Mouse (Mus musculus): ENCODE results near the gene Entpd7.

Entpd7 gene

DNA sequence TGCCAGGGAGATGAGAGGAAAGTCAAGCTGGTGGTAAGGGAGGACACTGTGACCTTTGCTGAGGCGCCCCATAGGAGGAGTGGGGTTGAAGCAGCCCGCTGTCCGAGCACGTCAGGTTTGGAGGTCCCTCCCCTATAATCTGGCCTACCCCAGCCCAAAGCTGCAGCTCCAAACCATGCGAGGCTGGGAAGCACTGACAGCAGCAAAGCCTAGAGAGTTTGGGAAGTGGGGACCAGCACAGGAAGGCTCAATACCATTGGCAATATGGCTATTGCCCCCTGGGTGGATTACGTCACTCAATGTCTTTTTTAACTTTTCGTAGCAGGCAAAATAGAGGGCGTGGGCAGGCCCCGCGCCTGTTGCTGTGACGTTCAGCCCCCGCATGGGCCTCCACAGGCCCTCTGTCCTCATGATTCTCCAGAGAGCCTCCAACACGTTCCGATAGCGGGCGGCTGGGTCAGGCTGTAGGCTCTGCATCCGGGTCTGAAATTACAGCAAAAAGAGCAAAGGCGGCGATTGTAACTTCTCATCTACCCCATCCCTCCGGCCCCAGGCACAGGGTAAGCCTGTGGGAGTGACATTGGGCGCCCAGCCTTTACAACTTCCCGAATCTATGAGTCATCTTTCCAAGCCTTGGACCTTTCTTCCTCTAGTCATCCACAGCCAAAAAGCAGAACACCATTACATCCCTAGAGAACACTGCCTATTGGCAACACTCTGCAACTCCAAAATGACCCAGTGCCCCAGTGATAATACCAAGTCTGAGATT lies 22.6 kb upstream of the Entpd7 start:
- TF ChIP-seq GATA4 (IDR thresholded peaks at IDR 0.05; ENCODE audit: insufficient replicate concordance, low read length), result no peak

DNA sequence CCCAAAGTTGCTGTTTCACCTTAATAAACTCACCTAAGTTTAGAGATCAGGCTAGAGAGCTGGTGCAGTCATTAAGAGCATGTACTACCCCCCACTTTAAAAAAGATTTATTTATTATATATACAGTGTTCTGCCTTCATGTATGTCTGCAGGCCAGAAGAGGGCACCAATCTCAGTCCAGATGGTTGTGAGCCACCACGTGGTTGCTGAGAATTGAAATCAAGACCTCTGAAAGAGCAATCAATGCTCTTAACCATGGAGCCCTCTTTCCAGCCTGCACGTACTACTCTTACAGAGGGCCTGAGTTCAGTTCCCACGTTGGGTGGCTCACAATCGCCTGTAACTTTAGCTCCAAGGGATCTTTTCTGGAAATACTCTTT lies 22.1 kb upstream of the Entpd7 start:
- TF ChIP-seq GATA4 (IDR thresholded peaks at IDR 0.05; ENCODE audit: insufficient replicate concordance, low read length), result no peak

DNA sequence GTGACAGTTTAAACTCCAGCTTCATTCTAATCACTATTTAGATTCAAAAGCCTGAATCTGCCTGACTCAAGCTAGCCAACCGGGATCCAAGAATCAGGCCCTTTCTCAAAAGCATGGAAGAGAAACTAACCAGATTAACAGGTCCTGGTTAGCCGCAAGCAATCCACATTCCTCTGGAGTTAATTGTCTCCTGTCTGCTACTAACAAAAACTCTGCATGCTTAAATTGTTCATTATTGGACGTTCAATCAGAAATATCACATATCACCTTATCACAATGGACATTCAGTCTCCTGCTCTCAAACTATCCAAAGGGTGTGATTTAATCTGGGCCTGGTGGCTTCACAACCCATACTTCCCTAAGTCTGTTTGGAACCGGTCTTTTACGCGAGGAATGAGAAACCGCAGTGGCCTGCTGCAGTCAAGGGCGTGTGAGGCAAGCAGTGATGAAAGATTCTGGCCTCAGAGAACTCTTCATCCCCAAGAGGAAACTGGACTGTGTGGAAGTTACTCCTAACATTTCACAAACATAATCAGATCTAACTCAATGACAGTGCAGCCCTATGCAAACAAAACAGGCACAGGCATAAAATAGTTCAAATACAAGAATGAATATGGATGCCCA lies 20.2 kb upstream of the Entpd7 start:
- TF ChIP-seq GATA4 (IDR thresholded peaks at IDR 0.05; ENCODE audit: insufficient replicate concordance, low read length), result no peak

DNA sequence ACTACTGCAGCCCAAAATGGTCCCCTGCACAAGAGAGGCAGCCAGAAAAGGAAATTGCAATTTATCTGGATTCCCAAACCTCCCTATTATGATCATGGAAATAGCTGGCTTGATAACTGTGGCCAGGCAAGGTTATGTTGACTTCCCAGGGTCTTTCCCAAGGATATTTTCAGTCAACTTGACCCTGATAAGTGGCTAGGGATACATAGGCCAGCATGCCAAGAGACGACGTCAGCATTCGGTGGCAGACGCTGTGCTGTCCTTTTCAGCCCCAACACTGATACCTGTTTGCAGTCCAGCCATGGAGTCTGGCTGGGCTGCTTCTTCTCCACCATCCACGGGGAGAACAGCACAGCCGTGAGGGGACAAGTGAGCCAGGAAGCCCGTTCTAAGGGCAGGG lies 18.4 kb upstream of the Entpd7 start:
- peak; percentile 68; the same call in 1 of the 2 replicates for TF ChIP-seq GATA4 (IDR thresholded peaks at IDR 0.05; ENCODE audit: insufficient replicate concordance, low read length)

DNA sequence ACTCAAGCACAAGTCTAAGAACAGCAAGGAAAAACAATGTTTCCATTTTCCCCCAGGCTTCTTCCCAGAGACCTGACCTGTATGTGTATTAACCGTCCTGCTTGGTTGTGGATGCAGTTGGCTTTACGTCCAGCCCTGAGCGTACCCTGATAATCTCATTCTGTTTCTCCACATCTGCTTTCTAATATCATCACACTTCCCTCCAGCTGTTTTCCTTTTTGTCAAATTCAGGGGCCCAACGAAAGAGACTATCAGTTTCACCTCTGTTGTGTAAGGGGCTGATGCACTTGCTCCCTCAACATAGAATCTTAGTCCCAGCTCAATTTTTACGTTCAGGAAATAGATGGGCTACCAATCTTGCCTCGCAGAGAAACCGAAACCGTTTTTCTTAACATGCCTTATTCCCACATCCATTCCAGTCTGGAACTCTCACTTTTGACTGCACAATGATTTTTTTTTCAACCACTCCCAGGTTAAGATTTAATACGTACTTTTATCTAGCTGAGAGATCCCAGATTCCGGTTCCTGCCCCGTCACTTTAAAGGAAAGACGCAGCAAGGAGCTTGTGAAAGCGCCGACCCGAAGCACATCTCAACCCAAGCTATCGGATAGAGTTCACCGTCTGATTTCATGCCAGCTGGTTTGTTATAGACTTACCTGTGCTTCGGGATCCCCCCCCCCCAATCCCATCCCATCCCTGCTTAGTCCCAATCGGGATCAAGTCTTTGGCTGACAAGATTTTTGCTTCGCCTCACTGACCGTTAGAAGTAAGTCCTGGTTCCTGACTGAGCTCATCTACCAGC lies 15.8 kb upstream of the Entpd7 start:
- TF ChIP-seq GATA4 (IDR thresholded peaks at IDR 0.05; ENCODE audit: insufficient replicate concordance, low read length), result no peak; the same call in 1 of the 2 replicates

DNA sequence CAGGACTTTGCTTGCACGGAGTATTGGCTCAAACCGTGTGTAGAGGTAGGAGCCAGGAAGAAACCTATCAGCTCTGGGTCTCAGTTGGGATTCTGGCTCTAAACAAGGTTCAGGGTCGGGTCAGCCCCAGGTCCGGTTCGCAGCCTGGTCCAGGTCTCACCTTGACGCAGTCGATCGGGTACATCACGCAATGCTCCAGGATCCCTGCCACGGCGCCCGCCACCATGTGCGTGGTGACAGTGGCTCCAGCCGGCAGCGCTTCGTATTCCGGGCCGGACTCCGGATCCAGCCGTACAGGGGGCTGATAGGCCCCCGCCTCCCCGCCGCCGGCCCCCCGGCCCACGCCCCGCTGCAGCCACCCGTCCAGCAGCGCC lies 15.2 kb upstream of the Entpd7 start:
- TF ChIP-seq GATA4 (IDR thresholded peaks at IDR 0.05; ENCODE audit: insufficient replicate concordance, low read length), result no peak

DNA sequence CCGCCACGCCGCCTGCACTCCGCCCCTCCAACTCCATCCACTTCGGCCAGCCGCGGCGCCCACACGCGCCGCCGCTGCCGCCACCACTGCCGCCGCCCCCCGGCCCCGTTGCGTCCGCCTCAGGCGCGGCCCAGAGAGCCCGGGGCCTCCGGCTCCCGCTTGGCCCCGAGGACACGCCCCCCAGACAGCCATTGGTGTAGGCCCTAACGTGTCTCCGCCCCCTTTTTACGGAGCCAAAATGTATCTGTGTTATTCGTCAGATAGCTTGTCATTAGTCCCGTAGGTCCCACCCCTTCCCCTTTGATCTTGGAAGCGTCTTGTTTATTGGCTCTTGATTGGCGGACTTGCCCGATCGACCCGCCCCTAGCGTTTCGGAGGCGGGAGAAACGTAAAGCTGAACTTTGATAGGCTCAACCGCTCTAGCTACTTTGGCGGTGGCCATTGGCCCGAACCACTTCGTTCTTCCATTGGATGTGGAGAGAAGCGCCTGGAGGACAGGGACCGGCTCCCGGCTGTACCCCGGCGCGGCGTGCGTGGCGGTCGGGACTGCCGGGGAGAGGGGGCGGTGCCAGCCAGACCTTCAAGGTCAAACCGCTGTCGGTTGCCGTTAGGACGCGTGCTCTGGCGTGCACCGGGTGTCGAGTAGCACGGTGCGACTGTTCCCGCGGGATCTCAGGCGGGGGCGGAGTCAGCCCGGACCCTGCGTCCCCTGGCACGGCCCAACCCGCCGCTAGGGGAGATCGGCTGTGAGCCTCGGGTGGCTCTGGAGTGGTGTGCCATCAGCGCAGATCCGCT lies 14.5 kb upstream of the Entpd7 start, which contains the start of gene Slc25a28:
TSS of gene Slc25a28 (minus strand) at position 152 of the 795 bp plus-strand sequence.
- no peak for TF ChIP-seq GATA4 (IDR thresholded peaks at IDR 0.05; ENCODE audit: insufficient replicate concordance, low read length)

DNA sequence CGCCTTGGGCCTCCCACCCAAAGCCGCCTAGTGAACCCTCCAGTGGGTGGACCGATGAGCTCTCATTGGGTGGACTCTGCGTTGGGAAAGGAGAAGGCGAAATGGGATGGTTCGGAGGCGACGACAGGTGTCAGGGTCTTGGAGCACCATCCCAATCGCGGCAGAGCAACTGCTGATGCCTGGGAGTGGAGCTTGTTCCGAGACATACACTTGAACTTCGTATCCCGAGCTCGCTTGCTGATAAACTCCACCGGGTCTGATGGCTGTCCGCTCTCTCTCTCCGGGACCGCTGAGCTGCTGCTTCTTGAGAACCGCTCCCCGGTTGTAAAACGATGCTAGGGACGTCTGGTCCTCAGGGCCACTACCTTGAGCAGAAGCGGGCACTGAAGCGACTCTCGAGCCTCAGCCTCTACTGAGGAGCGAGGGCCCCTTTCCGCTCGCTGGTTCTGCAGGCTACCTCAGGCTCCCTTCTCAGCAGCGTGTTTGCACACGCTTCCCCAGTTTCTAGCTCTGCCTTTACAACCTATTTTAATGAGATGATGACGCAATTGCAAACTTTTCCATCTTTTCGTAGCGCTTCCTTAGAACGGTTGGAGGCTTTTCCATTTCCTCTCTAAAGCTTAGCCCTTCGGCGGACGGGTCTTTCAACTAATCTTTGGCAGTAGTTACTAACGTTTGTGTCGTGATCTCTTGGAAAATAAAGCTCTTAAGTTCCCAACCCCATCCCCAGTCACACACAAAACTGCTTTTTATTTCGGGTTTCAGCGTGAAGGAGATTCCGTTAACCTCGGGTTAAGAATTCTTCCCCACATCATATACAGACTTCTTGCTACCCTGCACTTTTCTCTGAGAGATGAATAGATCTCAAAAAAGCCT lies 13.7 kb upstream of the Entpd7 start:
- TF ChIP-seq GATA4 (IDR thresholded peaks at IDR 0.05; ENCODE audit: insufficient replicate concordance, low read length), result no peak

DNA sequence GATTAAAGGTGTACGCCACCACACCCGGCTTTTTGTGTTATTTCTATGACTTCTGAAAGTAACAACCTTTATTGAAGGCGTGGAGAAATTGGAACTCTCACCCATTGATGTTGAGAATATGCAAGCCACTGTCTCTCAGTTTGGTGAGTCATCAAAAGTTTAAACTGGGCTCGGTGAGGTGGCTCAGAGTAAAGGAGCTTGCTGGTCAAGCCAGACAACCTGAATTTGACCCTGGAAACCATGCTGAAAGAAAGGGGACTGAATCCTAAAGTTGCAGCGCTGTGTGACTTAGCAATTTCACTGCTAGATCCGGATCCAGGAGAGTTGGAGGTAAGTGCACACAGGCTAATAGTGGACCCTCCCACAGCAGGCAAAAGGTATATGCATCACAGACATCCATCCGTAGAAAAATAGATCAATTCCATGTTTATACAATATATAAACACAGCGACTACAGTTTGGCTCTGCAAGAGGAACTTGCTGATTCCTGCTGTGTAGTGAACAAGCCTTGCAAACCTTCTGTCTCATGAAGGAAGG lies 10.9 kb upstream of the Entpd7 start:
- no peak for TF ChIP-seq GATA4 (IDR thresholded peaks at IDR 0.05; ENCODE audit: insufficient replicate concordance, low read length)

DNA sequence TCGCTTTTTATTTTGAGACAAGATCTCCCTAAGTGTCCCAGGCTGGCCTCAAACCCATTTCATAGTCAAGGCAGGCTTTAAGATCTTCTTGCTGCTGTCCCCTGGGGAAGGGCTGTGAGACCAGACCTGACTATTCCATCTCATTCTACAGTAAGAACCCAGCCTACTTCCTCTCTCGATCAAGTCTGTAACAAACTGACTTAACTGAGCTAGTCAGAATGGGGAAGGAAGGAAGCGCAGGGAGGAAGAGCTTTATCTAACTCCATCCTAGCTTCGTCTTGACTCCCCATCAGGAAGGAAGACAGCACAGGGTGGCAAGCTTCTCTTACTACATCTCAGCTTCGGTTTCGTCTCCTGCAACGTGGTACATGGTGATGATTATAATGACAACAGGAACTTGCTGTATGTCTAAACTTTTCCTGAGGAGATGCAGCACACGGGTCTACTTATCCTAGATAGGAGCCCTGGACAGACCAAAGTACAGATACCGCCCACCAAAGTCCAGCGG lies 9.9 kb upstream of the Entpd7 start:
- peak; percentile 89; the same call in 1 of the 2 replicates for TF ChIP-seq GATA4 (IDR thresholded peaks at IDR 0.05; ENCODE audit: insufficient replicate concordance, low read length)

DNA sequence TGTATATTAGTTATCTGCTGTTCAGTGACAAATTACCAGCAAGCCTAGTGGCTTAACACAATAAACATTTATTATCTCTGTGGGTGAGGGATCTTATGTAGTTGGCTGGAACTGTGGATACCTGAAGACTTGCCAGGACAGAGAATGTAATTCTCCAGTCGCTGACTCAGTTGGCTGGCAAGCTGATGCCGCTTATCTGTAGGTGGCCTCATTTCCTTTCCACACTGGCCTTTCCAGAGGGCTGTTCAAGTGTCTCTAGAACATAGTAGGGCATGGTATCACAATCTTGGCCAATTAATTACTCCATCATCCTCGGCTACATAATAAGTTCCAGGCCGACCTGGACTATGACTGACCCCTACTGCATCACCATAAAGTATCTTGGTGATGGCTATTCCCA lies 7.9 kb upstream of the Entpd7 start:
- TF ChIP-seq GATA4 (IDR thresholded peaks at IDR 0.05; ENCODE audit: insufficient replicate concordance, low read length), result no peak

DNA sequence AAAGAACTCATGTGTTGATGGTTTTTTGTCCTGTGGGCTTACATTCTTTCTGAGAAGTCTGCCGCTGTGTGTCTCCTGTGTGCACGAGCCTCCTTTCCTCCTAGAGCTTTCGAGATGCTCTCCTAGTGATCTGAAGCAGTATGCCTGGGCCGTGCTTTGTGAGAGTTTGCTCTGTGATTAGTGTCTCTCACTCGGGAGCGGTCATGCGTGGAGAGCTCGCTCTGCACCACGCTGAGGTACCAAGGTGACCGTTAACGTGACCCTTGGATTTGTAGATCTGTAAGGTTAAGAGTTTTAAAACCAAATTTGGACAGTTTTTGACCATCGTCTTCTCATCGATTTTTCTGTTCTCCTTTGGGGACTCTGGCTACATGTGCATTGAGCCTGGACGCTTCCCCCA lies 3.3 kb downstream of the Entpd7 start:
- no peak for TF ChIP-seq GATA4 (IDR thresholded peaks at IDR 0.05; ENCODE audit: insufficient replicate concordance, low read length)

DNA sequence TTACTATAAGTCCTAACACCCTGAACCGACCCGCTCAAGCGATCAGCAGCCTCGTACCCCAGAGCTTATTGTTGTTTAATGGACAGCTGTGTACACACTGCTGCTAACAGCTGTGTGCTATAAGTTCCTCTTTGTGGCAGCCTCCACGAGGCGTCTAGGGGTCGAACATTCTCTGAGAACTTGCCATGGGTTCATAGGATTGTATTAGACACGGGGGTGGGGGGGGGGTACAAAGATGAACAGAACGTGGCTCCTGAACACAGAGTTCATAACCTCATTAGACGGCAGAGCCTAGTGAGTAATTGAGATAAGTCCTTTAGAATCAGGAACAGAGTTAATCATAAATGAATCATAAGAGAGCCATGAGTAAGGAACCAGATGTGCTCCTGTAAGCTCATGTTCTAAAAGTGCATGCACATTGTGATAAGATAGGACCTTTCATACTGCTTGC lies 6.1 kb downstream of the Entpd7 start:
- TF ChIP-seq GATA4 (IDR thresholded peaks at IDR 0.05; ENCODE audit: insufficient replicate concordance, low read length), result no peak

Data from liver, adult (tissue).